Mouse (Mus musculus): Measurements from ENCODE around the gene Nhsl2. TPM values are rescaled to one million over a fixed set of nuclear protein-coding genes. Genes with fewer than 3 reads are reported as not detected.
A peak's percentile ranks its signal among the peaks of the same experiment; 100 is the strongest.

Nhsl2 gene
- polyA plus RNA-seq, 1 experiment from 2014 or later = 13.0 TPM

DNA sequence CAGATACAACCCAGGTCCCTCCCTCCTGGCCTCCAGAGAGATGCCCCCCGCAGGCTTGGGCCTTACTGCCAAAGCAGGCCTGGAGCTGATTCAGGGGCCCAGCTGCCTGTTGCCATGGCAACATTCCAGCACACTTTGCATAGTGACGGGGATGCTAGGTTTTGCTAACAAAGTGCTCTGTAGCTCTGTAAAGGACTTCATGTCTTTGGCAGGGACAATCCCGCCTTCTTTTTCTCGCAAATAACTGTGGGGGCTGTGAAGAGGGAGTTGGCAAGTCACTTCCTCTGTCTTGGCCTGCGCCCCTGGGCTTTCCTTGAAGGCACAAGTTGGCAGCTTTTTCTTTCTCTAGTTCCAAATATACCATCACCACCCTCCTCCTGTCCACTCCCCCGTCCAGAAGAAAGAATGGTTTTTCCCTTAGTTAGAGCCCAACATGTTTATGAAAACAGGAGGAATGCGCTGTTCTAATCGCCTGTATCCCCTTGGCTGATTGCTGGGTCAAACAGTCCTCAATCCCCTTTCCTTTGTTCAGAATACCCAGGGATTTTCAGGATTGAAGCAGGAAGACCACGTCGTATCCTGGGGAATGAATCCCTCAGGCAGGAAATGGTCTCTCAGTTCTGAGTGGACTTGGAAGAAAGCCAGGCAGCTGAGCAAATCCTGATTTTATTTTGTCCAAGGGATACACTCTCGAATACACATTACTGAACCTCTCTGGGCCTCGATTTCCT lies 144.8 kb downstream of the Nhsl2 start:
- Histone ChIP-seq H3K27me3 (peaks cover 40% of the 10 kb centered on the region), H3K9me3 (no peaks in the 10 kb centered on the region), H3K4me2 (no peak overlapping the region), H3K4me1 (0 out of 2 replicates have a peak, but pooled peaks cover 10% of the 10 kb centered on the region), H3K4me3 (no peak overlapping the region), H3K27ac (peak overlapping the region; percentile 33; the same call in 1 of the 2 replicates), H3K9ac (no peak overlapping the region), H3K36me3 (no peaks in the 10 kb centered on the region)
- 31% methylated on average over 12 of the region's 12 CpGs for WGBS
- ATAC-seq (ENCODE audit: insufficient number of reproducible peaks, insufficient read depth, low FRiP score, low TSS enrichment, low read depth) = no peak

DNA sequence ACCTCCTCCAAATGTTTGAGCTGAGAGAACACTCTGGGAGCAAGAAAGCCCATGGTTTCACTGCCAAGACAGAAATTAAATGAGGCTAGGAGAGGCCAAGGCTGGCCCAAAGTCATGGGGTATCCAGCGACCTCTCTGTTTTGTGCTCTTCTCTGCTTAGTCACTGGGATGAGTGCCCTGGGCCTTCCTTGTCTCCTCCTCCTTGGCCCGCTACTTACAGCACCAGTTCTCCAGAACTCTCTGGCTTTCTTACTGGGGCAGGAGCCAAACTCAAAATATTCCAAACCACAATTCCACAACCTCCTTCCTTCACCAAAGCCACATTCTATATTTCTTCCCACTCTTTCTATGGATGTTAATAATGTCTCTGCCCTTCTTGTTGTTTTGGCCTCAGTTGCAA lies 147.5 kb downstream of the Nhsl2 start:
- Histone ChIP-seq H3K4me3 (no peak overlapping the region), H3K4me2 (no peak overlapping the region), H3K4me1 (0 out of 2 replicates have a peak, but pooled peaks cover 10% of the 10 kb centered on the region), H3K36me3 (no peaks in the 10 kb centered on the region), H3K27ac (no peak overlapping the region), H3K9ac (no peak overlapping the region), H3K27me3 (peaks cover 42% of the 10 kb centered on the region), H3K9me3 (no peaks in the 10 kb centered on the region)
- WGBS = 89% methylated on average over 2 of the region's 2 CpGs
- no peak for ATAC-seq (ENCODE audit: insufficient number of reproducible peaks, insufficient read depth, low FRiP score, low TSS enrichment, low read depth)

- no peak for ATAC-seq (ENCODE audit: insufficient number of reproducible peaks, insufficient read depth, low FRiP score, low TSS enrichment, low read depth)
- Histone ChIP-seq H3K27me3 (peaks cover 87% of the 10 kb centered on the region), H3K4me2 (peak overlapping the region; percentile 55), H3K4me1 (peaks cover 24% of the 10 kb centered on the region; the same call in 1 of the 2 replicates), H3K4me3 (peak overlapping the region; percentile 25), H3K9me3 (no peaks in the 10 kb centered on the region), H3K36me3 (no peaks in the 10 kb centered on the region), H3K9ac (no peak overlapping the region), H3K27ac (no peak overlapping the region)
- 26% methylated on average over 20 of the region's 20 CpGs for WGBS
These were observed 154.6 kb downstream of the Nhsl2 start for GRCm38 (mm10) chrX:102003632-102004315.

GRCm38 (mm10) chrX:102004370-102004769 lies 155.2 kb downstream of the Nhsl2 start:
- peaks cover 92% of the 10 kb centered on the region for H3K27me3 ChIP-seq
- H3K4me3 ChIP-seq = peak overlapping the region; percentile 25
- no peak overlapping the region for H3K9ac ChIP-seq
- whole genome bisulfite sequencing = 21% methylated on average over 7 of the region's 7 CpGs
- H3K9me3 ChIP-seq = no peaks in the 10 kb centered on the region
- peak overlapping the region; percentile 55 for H3K4me2 ChIP-seq
- peaks cover 24% of the 10 kb centered on the region; the same call in 1 of the 2 replicates for H3K4me1 ChIP-seq
- ATAC-seq (ENCODE audit: insufficient number of reproducible peaks, insufficient read depth, low FRiP score, low TSS enrichment, low read depth) = no peak
- H3K27ac ChIP-seq = no peak overlapping the region
- no peaks in the 10 kb centered on the region for H3K36me3 ChIP-seq

DNA sequence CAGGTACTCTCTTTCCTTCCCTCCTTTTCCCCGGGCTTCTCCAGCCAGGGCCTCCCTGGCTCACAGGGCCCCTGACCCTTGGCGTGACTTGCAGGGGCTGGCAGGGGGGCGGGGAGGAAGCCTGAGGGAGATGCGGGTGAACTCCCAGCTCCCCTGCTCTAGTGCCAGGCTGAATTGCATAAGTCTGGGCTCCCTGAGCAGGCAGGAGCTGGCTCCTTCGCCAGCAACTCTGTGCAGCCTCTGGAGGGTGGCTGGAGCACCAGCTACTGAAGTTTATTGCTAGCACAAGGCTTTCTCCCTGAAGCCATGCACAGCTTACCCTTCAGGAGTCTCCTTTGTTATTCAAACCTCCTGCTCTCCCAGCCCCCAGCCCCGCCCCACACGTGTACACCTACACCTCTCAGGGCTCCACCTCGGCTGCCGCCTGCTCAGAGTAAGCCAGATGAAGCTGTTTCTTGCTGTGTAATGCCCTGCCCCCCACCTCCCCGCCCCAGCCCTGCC lies 156.0 kb downstream of the Nhsl2 start:
- ATAC-seq (ENCODE audit: insufficient number of reproducible peaks, insufficient read depth, low FRiP score, low TSS enrichment, low read depth) = peak; percentile 71; the same call in 1 of the 2 replicates
- Histone ChIP-seq H3K27me3 (peaks cover 88% of the 10 kb centered on the region), H3K27ac (0 out of 2 replicates have a peak overlapping the region, but pooled peaks have one; percentile 44), H3K36me3 (no peaks in the 10 kb centered on the region), H3K4me1 (peaks cover 24% of the 10 kb centered on the region; the same call in 1 of the 2 replicates), H3K9me3 (no peaks in the 10 kb centered on the region), H3K4me2 (peak overlapping the region; percentile 55), H3K9ac (peak overlapping the region; percentile 59), H3K4me3 (peak overlapping the region; percentile 28)
- 14% methylated on average over 9 of the region's 10 CpGs for WGBS

- ATAC-seq (ENCODE audit: insufficient number of reproducible peaks, insufficient read depth, low FRiP score, low TSS enrichment, low read depth) = no peak
- H3K4me1 ChIP-seq = peaks cover 29% of the 10 kb centered on the region; the same call in 1 of the 2 replicates
- WGBS = 49% methylated on average over 2 of the region's 2 CpGs
- H3K36me3 ChIP-seq = no peaks in the 10 kb centered on the region
- peaks cover 66% of the 10 kb centered on the region for H3K27me3 ChIP-seq
- no peak overlapping the region for H3K27ac ChIP-seq
- H3K4me3 ChIP-seq = no peak overlapping the region
- no peak overlapping the region for H3K9ac ChIP-seq
- no peak overlapping the region for H3K4me2 ChIP-seq
- no peaks in the 10 kb centered on the region for H3K9me3 ChIP-seq
These were observed 158.8 kb downstream of the Nhsl2 start for GRCm38 (mm10) chrX:102007935-102008334.

- no peak overlapping the region for H3K27ac ChIP-seq
- WGBS = 55% methylated on average over 9 of the region's 9 CpGs
- no peak for ATAC-seq (ENCODE audit: insufficient number of reproducible peaks, insufficient read depth, low FRiP score, low TSS enrichment, low read depth)
- peaks cover 62% of the 10 kb centered on the region for H3K27me3 ChIP-seq
- H3K36me3 ChIP-seq = no peaks in the 10 kb centered on the region
- peaks cover 3% of the 10 kb centered on the region; the same call in 1 of the 2 replicates for H3K4me1 ChIP-seq
- H3K9me3 ChIP-seq = no peaks in the 10 kb centered on the region
- H3K9ac ChIP-seq = no peak overlapping the region
- no peak overlapping the region for H3K4me3 ChIP-seq
- H3K4me2 ChIP-seq = no peak overlapping the region
These were observed 168.2 kb downstream of the Nhsl2 start for GRCm38 (mm10) chrX:102017213-102017923.

DNA sequence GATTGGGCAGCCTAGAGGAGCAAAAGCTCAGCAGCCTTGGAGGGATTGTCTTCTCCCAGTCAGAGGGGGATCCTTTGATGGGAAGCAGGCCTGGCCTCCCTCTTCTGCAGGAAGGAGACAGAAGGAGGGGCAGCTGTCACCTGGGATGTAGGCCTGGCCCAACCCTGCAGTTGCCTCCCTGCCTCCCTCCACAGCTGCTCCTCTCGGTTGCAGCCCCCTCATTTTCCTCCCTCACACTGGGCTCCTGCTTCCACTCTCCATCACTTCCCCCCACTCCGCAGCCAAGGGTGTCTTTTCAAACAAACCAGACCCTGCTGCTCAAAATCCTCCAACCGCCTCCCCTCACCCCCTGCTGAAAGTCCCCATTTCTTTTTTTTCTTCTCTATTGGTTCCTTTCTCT lies 169.7 kb downstream of the Nhsl2 start:
- Histone ChIP-seq H3K27me3 (peaks cover 67% of the 10 kb centered on the region), H3K4me3 (no peak overlapping the region), H3K27ac (no peak overlapping the region), H3K4me2 (no peak overlapping the region), H3K9me3 (no peaks in the 10 kb centered on the region), H3K36me3 (no peaks in the 10 kb centered on the region), H3K9ac (no peak overlapping the region), H3K4me1 (no peaks in the 10 kb centered on the region; the same call in 1 of the 2 replicates)
- ATAC-seq (ENCODE audit: insufficient number of reproducible peaks, insufficient read depth, low FRiP score, low TSS enrichment, low read depth) = no peak
- 42% methylated on average over 3 of the region's 3 CpGs for WGBS

DNA sequence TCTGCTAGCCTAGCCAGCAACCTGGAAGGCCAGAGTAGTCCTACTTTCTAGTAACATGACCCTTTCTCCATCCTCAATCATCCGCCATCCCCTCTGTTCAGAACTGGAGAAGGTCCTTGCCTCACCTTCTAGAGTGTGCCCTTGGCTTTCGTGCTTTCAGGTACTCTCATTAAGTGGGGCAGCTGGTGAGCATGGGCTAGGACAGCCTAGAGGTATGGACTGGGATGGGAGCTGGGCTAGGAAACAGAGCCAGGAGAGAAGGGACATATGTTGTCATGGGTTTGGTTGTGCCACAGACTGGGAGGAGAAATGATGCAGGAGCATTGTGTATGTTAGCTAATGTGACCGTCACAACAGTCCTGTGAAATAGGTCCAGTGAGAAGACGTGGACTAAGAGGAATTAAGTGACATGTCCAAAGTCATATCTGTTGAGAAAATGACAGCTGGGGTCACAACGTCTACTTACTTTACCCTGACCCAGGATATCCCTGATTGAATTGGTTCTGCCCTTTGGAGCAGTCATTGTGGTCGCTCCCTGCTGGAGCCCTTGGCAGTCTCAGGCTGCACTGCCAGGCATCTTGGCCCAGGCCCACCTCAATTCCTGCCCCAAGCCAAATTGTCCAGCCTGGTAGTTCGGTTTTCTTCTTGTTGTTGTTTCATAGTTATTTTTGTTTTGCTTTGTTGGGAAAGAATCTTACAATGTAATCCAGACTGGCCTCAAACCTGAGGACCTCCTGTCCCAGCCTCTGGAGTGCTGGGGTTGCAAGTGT lies 170.5 kb downstream of the Nhsl2 start:
- 73% methylated on average over 7 of the region's 7 CpGs for WGBS

GRCm38 (mm10) chrX:102024976-102025375 lies 175.8 kb downstream of the Nhsl2 start:
- no peaks in the 10 kb centered on the region for H3K36me3 ChIP-seq
- no peaks in the 10 kb centered on the region for H3K4me1 ChIP-seq
- no peaks in the 10 kb centered on the region for H3K9me3 ChIP-seq
- H3K4me2 ChIP-seq = no peak overlapping the region
- no peak overlapping the region for H3K9ac ChIP-seq
- no peak for ATAC-seq (ENCODE audit: insufficient number of reproducible peaks, insufficient read depth, low FRiP score, low TSS enrichment, low read depth)
- WGBS = 43% methylated on average over 3 of the region's 3 CpGs
- no peak overlapping the region for H3K4me3 ChIP-seq
- H3K27me3 ChIP-seq = peaks cover 37% of the 10 kb centered on the region
- H3K27ac ChIP-seq = no peak overlapping the region

More for the DNA sequence above, 170.5 kb downstream of the Nhsl2 start:
- H3K4me1 ChIP-seq = no peaks in the 10 kb centered on the region; the same call in 1 of the 2 replicates
- H3K9ac ChIP-seq = no peak overlapping the region
- no peak overlapping the region for H3K4me3 ChIP-seq
- H3K27ac ChIP-seq = no peak overlapping the region
- H3K4me2 ChIP-seq = no peak overlapping the region
- no peaks in the 10 kb centered on the region for H3K36me3 ChIP-seq
- H3K9me3 ChIP-seq = no peaks in the 10 kb centered on the region
- no peak for ATAC-seq (ENCODE audit: insufficient number of reproducible peaks, insufficient read depth, low FRiP score, low TSS enrichment, low read depth)
- peaks cover 62% of the 10 kb centered on the region for H3K27me3 ChIP-seq

- Histone ChIP-seq H3K4me1 (no peaks in the 10 kb centered on the region), H3K4me2 (no peak overlapping the region), H3K9me3 (no peaks in the 10 kb centered on the region), H3K9ac (no peak overlapping the region), H3K36me3 (no peaks in the 10 kb centered on the region), H3K27ac (no peak overlapping the region), H3K4me3 (no peak overlapping the region), H3K27me3 (peaks cover 39% of the 10 kb centered on the region; the same call in 1 of the 2 replicates)
- no peak for ATAC-seq (ENCODE audit: insufficient number of reproducible peaks, insufficient read depth, low FRiP score, low TSS enrichment, low read depth)
- WGBS = 49% methylated on average over 6 of the region's 6 CpGs
These were observed 182.7 kb downstream of the Nhsl2 start for GRCm38 (mm10) chrX:102031851-102032250.

Measured in embryonic facial prominence, embryonic 13.5 days (tissue).